Mouse (Mus musculus) Patski (cell line): ENCODE data around the gene Avp. TPM values are rescaled to one million over a fixed set of nuclear protein-coding genes. Genes with fewer than 3 reads are reported as not detected.

ENCODE experiments used
- ATAC-seq: fragments of 100-300 bp; one replicate; pipeline ENCODE4 v1.8.0; 2021
- CTCF ChIA-PET: fragments of 350-600 bp; sonication (Branson Sonifier 250); formaldehyde crosslinking; loops from one replicate; lab custom pipeline; 2022; ENCODE audit warnings: inconsistent platforms; lab: Charles Lee
- POLR2A ChIA-PET: fragments of 350-600 bp; sonication (Branson Sonifier 250); formaldehyde crosslinking; loops from one replicate; lab custom pipeline; 2022; ENCODE audit warnings: antibody characterized with exemption, inconsistent platforms; lab: Charles Lee
- DNase-seq: peaks from one replicate; pipeline ENCODE4 v3.0.0-alpha.2; 2011; ENCODE audit warnings: low read depth, low spot score
- H3K27me3 ChIP-seq: fragments of 371-371 bp; one replicate; pipeline ENCODE4 v1.5.1; 2021
- CTCF ChIP-seq: fragments of 100-300 bp; IDR thresholded peaks from one replicate; pipeline ENCODE4 v1.5.1; 2021
- in situ Hi-C: fragments of 300-500 bp; cut with MboI; formaldehyde crosslinking; loops from 3 replicates; pipeline ENCODE4 v1.11.1; 2018; ENCODE audit warnings: low pct_unique_long_range_greater_than_20kb, mixed read lengths
- polyA plus RNA-seq: library from polyadenylated mRNA; unstranded; gene quantifications from one replicate; pipeline ENCODE4 v1.2.3, GENCODE M21; 2021

Avp gene
- not detected for polyA plus RNA-seq

DNA sequence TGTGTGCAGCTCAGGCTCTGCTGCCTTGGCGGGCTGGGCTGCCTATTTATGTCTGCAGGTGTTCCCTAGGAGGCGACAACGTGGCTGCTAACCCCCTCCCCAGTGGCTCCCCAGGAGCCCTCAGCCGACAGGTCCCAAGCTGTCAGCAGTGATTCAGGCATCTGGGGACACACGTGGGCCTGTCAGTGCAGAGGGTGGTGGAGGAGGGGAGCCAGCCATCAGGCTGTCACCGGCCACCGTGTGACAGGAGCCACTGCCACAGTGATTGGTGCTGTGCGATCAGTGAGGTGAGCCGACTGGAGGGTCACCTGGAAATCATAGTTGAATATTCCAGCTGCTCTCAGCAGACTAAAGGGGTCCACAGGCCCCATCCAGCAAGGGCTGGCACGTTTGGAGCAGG, at the start of gene Avp:
Avp (minus strand) TSS at position 3 of the 400 bp plus-strand sequence.
- in situ Hi-C loops = no loop called here
- ChIA-PET CTCF (no interaction called here), POLR2A (no interaction called here)
- no peaks in the 10 kb centered on the region for H3K27me3 ChIP-seq
- no peak for TF ChIP-seq CTCF
- DNase-seq (no peak), ATAC-seq (no peak)

DNA sequence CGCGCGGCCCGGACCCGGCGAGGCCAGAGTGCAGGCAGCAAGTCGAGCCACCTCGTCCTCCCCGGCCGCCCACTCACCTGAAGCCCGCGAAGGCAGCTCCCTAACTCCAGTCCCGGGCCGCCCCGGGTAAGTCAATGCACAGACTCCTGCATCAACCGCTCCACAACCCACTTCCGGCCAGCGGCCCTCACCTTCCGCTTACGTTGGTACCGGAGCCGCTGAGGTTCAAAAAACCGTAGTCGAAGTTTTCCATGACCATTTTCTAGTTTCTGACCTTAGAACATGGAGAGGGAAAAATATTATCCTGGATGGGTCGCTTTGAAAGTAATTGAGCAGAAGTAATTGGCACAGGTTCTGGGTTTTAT, 47.5 kb upstream of the Avp start, which contains the start of the genes Fastkd5 and Ubox5:
Fastkd5 (minus strand) TSS at position 189 of the 365 bp plus-strand sequence.
Ubox5 (minus strand) TSS at position 200 of the 365 bp plus-strand sequence.
- ChIA-PET POLR2A (no interaction called here), CTCF (no interaction called here)
- no peaks in the 10 kb centered on the region for H3K27me3 ChIP-seq
- no peak for TF ChIP-seq CTCF
- DNase-seq (no peak), ATAC-seq (peak; percentile 61)
- in situ Hi-C loops = no loop called here

DNA sequence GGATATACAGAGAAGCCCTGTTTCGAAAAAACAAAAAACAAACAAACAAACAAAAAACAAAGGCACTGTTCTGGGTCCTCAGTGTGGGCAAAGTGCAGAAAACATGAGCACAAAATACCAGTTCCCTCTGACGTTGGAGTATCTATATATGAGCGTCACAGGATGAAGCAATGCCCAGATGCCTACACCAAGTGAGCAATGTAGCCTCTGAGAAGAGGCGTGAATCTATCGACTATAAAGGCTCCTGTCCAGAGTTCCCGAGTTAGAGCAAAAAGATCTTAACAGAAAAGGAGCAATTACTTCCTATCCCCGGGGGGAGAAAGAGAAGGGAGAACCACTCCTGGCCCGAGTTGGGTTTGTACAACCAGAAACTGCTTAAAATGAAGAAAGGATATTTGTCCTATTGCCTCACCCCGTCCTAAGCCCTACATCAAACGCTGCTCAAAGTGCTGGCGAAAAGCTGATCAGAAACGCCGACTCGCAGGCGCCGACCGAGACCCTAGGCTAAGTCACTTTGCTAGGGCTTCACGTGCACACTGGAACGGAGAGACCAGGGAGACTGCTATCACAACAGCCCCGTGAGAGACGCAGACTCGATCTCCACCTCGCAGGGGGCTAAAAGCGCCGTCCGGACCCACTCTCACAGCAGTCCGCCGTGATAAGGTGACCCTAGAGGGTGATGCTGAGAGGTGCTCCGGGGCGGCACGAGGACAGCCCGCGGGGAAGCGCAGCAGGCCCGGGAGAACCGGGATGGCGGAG, 46.9 kb upstream of the Avp start:
- DNase-seq (no peak), ATAC-seq (peak; percentile 55)
- no peak for TF ChIP-seq CTCF
- ChIA-PET CTCF (no interaction called here), POLR2A (no interaction called here)
- no peaks in the 10 kb centered on the region for H3K27me3 ChIP-seq
- in situ Hi-C loops = no loop called here

DNA sequence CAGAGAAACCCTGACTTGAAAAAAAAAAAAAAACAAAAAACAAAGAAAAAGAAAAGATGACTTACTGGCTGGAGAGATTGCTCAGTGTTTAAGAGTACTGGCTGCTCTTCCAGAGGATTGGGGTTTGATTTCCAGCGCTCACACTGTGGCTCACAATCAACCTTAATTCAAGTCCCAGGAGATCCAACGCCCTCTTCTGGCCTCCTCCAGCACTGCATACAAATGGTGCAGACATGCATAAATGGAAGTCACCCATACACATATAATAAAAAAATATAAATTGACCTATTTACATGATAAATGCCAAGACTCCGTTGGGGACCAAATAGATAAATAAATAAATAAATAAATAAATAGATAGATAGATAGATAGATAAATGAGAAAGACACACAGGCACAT, 46.1 kb upstream of the Avp start:
- in situ Hi-C loops = no loop called here
- ChIA-PET CTCF (no interaction called here), POLR2A (interaction anchor here (0.7 kb wide), 1 partner anchor 9 kb away, joined by 7 read pairs; no protein-coding TSS in a partner anchor)
- TF ChIP-seq CTCF = no peak
- ATAC-seq = no peak
- no peak for DNase-seq
- H3K27me3 ChIP-seq = no peaks in the 10 kb centered on the region

DNA sequence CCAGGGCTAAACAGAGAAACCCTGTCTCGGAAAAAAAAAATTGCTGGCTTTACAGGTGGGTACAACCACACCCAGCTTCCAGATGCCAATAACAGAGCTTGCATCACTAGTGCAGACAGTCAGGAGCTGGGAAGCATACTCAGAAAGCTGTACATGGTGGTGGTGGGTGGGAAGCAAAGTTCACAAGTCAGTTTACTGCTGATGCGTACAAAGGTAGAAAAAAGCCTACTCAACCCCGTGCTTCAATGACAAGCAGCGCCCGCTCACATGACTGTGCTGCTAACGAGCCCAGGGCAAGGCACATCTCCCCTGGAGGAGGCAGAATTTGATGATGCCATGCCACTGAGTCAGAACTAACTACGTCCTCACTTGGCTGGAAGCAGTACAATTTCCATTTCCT, 36.6 kb upstream of the Avp start:
- DNase-seq (no peak), ATAC-seq (no peak)
- no peaks in the 10 kb centered on the region for H3K27me3 ChIP-seq
- in situ Hi-C loops = loop anchor here (10.0 kb wide), 1 partner anchor 146 kb away; no protein-coding TSS in a partner anchor
- ChIA-PET POLR2A (no interaction called here), CTCF (no interaction called here)
- no peak for TF ChIP-seq CTCF

DNA sequence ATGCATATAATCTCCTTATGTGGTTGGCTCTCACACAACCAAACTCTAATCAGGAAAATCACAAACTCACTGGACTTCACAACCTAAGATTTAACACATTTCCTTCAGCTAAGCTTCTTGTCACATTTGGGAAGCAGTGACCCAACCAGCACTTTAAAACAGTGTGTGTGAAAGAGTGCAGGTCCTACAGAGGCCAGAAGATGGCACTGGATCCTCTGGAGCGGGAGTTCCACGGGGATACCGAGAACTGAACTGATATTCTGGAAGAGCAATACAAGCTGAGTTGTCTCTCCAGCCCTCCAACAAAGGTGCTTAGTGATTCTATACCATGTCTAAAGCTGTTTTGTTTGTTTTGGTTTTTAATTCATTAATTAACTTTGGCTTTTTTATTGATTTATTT, 30.7 kb upstream of the Avp start:
- TF ChIP-seq CTCF = peak; percentile 69
- in situ Hi-C loops = loop anchor here (10.0 kb wide), 1 partner anchor 152 kb away; no protein-coding TSS in a partner anchor
- H3K27me3 ChIP-seq = no peaks in the 10 kb centered on the region
- ChIA-PET POLR2A (no interaction called here), CTCF (interaction anchor here (0.7 to 1.9 kb wide), 9 partner anchors 9 to 154 kb away, joined by 3 to 11 read pairs (median 3); partner anchors contain the start of gene Ddrgk1)
- DNase-seq = no peak
- no peak for ATAC-seq

DNA sequence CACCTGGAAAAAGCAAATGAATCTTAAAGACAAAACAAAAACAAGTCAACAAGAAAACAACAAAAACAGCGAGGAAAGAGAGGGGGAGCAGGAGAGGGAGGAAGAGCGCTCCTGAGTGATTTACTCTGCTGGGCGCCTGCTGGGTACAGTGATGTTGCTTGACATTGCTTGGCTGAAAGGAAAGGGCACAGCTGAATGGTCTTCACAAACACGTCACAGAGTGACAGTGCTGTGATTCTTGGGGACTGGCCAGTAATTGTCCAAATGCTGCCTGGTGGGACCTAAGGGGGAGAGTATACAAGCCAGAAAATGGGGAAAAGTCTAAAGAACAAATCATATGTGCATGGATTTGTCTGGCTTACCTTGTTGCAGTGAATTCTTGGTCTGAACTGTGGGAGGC, 19.8 kb upstream of the Avp start:
- ChIA-PET CTCF (no interaction called here), POLR2A (interaction anchor here (0.6 kb wide), 1 partner anchor 10 kb away, joined by 6 read pairs; no protein-coding TSS in a partner anchor)
- TF ChIP-seq CTCF = no peak
- H3K27me3 ChIP-seq = no peaks in the 10 kb centered on the region
- in situ Hi-C loops = no loop called here
- no peak for DNase-seq
- no peak for ATAC-seq

DNA sequence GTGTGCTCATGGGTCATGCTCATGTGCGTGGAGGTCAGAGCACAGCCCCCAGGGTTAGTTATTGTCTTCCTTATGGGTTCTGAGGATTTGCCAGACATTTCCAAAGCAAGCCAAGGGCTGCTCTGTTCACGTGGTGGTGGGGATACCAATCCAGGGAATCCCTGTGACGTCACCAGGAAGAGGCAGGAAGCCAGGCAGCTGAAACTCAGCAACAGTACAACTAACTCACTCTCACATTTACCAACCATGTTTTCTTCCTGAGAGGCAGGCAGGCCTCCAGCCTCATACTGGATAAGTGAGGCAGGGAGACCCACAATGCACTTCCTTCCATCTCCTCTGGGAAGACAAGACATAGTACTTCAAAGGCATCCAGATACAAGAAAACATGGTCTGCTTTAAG, 16.0 kb upstream of the Avp start:
- CTCF ChIA-PET = interaction anchor here (1.3 to 1.8 kb wide), 3 partner anchors 15 to 35 kb away, joined by 4 to 11 read pairs (median 5); partner anchors contain the start of gene Mrps26
- POLR2A ChIA-PET = no interaction called here
- H3K27me3 ChIP-seq = no peaks in the 10 kb centered on the region
- no peak for TF ChIP-seq CTCF
- in situ Hi-C loops = no loop called here
- DNase-seq = no peak
- no peak for ATAC-seq

DNA sequence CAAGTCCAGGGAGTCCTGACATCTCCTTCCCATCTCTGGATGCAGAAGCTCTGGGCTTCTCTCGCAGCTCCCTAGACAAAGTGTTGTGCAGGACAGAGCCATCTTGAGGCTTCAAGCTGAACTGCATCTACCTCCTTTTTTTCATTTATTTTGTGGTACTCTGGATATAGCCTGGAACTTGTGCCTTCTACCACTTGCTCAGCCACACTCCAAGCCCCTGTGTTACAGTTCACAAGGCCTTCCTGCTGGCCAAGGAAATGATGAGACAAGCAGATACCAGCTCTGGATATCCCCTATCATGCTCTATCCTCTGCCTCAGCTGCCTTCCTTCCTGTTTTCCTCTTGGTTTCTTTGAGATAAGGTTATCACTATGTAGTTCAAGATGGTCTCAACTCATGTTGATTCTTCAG, 15.3 kb upstream of the Avp start:
- in situ Hi-C loops = no loop called here
- POLR2A ChIA-PET = no interaction called here
- ATAC-seq = no peak
- TF ChIP-seq CTCF = peak; percentile 73
- CTCF ChIA-PET = interaction anchor here (0.8 to 1.8 kb wide), 7 partner anchors 9 to 315 kb away, joined by 3 to 11 read pairs (median 4); partner anchors contain the start of gene Mrps26
- no peak for DNase-seq
- H3K27me3 ChIP-seq = no peaks in the 10 kb centered on the region

DNA sequence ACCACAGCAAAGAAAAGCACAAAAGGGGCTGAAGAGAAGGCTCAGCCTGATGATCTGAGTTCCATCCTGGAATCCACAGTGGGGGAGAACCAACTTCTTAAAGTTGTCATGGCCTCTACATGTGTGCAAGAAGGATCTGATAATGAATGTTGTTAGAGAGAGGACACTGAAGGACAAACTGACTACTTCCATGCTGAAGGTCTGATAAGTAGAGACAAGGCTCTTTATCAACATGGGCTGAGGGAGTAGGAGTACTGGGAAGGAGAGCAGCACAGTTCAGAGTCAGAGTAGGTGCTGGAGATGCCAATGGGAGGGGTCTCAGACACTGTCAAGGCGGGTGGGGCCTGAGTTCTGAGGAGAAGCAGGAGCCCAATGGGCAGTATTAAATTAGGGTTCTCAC, 13.2 kb upstream of the Avp start:
- in situ Hi-C loops = no loop called here
- ATAC-seq = no peak

DNA sequence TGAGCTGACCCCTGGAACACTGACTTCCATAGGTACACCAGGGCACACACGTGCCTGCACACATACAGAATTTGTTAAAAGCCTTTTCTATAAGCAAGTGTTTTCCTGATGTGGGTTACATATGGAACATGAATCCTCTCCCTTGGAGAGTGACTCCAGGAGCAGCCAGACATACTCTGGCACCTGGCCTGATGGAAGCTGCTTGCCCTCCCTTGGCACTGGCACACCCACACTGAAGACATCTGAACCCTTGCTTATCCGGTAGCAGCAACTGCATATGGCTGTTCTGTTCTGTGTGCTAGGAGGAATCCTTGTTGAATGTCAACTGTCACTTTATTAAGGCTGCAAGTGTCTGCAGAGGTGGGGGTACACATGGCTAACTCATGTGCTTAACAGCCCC, 8.7 kb upstream of the Avp start:
- no peaks in the 10 kb centered on the region for H3K27me3 ChIP-seq
- no peak for DNase-seq
- no peak for TF ChIP-seq CTCF
- CTCF ChIA-PET = no interaction called here
- in situ Hi-C loops = no loop called here
- POLR2A ChIA-PET = interaction anchor here (0.6 to 1.6 kb wide), 3 partner anchors 15 to 132 kb away, joined by 3 to 5 read pairs (median 4); no protein-coding TSS in a partner anchor
- ATAC-seq = no peak

More for the DNA sequence above, 13.2 kb upstream of the Avp start:
- POLR2A ChIA-PET = no interaction called here
- no peaks in the 10 kb centered on the region for H3K27me3 ChIP-seq
- no peak for TF ChIP-seq CTCF
- CTCF ChIA-PET = no interaction called here
- DNase-seq = no peak
